Mouse (Mus musculus) E14TG2a.4 (cell line): Measurements from ENCODE around the gene Syne1.

Source experiments
- H3K27me3 ChIP-seq: 2 replicates; pipeline ENCODE4 v1.6.1; 2014; ENCODE audit warnings: low read length, control low read depth; ENCODE audit not compliant: insufficient read depth
- H3K36me3 ChIP-seq: 2 replicates; pipeline ENCODE4 v1.6.1; 2014; ENCODE audit warnings: low read length, control low read depth; ENCODE audit not compliant: insufficient read depth
- H3K4me1 ChIP-seq: replicated peaks from 2 replicates; pipeline ENCODE4 v1.6.1; 2014; ENCODE audit warnings: low read depth, low read length, control low read depth
- H3K4me3 ChIP-seq: replicated peaks from 2 replicates; pipeline ENCODE4 v1.5.1; 2014; ENCODE audit warnings: mild to moderate bottlenecking, low read length
- H3K9me3 ChIP-seq: 2 replicates; pipeline ENCODE4 v1.6.1; 2014; ENCODE audit warnings: low read length, control low read depth
- CTCF ChIP-seq: conservative IDR thresholded peaks from 2 replicates; pipeline ENCODE4 v1.5.1; 2014; ENCODE audit warnings: low read length
- NANOG ChIP-seq: IDR thresholded peaks from 2 replicates; pipeline ENCODE4 v1.6.1; 2014; ENCODE audit warnings: borderline replicate concordance, low read length, mixed read lengths
- POU5F1 ChIP-seq: IDR thresholded peaks from 2 replicates; pipeline ENCODE4 v1.6.1; 2014; ENCODE audit warnings: low read length, borderline replicate concordance

The Syne1 gene

DNA sequence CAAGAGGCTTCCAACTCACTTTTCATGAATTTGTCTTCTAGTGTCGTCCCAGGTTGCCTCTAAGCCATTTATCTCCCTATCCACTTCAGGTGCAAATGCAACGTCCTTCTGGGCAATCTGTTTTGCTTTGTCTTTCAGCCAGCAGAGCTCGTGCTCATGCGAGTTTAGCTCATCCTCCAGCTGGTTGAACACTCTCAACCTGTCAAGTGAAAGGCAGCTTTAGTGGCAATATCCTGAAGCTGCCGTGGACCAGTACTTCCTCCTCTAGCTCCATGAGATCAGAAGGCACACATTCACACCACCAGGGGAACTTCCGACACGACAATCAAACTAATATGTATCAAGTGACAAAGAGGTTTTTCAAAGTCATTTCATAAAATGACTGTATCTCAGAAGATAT, 228.7 kb downstream of the Syne1 start:
- Histone ChIP-seq H3K36me3 (no peaks in the 10 kb centered on the region), H3K9me3 (no peaks in the 10 kb centered on the region), H3K27me3 (no peaks in the 10 kb centered on the region), H3K4me1 (peaks cover 5% of the 10 kb centered on the region; the same call in 1 of the 2 replicates), H3K4me3 (no peak overlapping the region)
- TF ChIP-seq POU5F1: no peak
- no peak for TF ChIP-seq CTCF
- TF ChIP-seq NANOG: no peak

DNA sequence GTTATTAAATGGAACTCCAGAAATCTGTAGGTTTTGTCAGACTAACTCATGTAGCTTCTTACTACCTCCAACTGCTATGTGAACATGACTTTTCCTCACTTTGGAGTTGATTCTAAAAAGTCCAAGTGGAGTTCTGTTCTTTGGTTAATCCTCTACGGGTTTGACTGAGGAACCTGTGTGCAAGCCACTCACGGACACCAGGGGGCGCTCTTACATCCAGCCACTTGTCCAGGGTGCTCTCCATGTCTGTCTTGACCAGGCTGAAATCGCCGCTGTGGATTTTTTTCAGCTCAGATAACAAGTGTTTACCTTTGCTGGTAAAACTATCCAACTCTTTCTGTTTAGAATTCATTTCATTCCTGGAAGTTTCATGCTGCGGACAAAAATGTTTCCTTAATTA, 233.7 kb downstream of the Syne1 start:
- H3K27me3 ChIP-seq: no peaks in the 10 kb centered on the region
- TF ChIP-seq POU5F1 (no peak), NANOG (no peak), CTCF (peak; percentile 94)

DNA sequence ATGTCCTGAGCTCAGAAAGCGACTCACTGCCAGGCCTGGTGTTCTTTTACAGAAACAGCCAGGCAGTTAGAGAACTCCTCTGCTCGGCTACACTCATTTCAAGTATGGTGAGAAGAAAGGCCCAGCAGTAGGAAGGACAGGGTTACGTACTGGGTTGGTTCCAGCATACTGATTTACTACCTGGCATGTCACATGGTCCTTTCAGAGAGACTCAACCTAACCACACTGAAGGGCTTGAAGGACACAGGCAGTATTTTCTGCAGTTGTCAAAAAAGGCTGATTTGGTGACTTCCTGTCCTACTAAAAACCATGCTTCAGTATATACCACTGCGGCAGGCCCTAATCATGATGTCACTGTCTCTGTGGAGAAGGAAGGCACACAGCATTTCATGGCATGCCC, 238.8 kb downstream of the Syne1 start:
- peaks cover 12% of the 10 kb centered on the region for H3K4me1 ChIP-seq
- H3K36me3 ChIP-seq: no peaks in the 10 kb centered on the region
- no peak for TF ChIP-seq NANOG
- no peak for TF ChIP-seq CTCF
- no peak for TF ChIP-seq POU5F1
- no peaks in the 10 kb centered on the region for H3K27me3 ChIP-seq
- H3K9me3 ChIP-seq: no peaks in the 10 kb centered on the region
- no peak overlapping the region for H3K4me3 ChIP-seq

More for the DNA sequence above, 233.7 kb downstream of the Syne1 start:
- Histone ChIP-seq H3K9me3 (no peaks in the 10 kb centered on the region), H3K4me3 (no peak overlapping the region), H3K4me1 (peaks cover 4% of the 10 kb centered on the region; the same call in 1 of the 2 replicates), H3K36me3 (no peaks in the 10 kb centered on the region)

DNA sequence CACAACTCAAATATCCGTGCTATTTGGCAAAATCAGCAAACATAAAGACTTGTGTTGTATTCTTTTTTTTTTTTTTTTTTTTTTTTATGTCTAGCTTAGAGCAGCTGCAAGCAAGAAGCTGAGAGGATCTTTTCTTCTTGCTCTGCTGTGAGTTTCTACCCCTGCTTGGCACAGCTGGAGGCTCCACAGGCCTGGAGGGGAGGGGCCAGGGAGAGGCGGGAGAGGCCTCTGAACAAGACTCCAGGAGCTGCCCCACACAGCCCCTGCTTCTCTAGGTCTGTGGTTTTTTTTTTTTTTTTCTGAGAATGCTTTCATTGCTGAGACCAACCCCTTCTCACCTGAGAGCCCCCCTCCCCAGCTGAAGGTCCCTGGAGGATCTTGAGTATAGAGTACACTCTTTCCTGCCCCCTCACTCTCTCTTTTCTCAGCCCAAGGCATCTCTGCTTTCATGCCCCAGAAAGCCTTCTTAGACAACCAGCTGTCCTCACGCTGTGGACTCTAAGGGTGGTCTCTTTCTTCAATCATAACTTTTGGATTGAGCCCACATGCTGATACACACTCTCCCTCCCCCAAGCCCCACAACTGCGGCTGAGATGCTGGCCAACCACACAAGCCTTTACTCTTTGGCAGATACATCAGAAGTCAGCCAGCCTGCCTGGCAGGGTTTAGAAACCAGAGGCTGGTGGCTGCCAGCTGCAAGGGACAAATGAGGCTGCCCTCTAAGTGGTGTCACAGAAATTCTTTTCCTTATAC, 241.1 kb downstream of the Syne1 start:
- peaks cover 12% of the 10 kb centered on the region for H3K4me1 ChIP-seq
- H3K9me3 ChIP-seq: no peaks in the 10 kb centered on the region
- H3K27me3 ChIP-seq: no peaks in the 10 kb centered on the region
- TF ChIP-seq POU5F1 (no peak), CTCF (no peak), NANOG (no peak)
- H3K4me3 ChIP-seq: no peak overlapping the region
- H3K36me3 ChIP-seq: no peaks in the 10 kb centered on the region

DNA sequence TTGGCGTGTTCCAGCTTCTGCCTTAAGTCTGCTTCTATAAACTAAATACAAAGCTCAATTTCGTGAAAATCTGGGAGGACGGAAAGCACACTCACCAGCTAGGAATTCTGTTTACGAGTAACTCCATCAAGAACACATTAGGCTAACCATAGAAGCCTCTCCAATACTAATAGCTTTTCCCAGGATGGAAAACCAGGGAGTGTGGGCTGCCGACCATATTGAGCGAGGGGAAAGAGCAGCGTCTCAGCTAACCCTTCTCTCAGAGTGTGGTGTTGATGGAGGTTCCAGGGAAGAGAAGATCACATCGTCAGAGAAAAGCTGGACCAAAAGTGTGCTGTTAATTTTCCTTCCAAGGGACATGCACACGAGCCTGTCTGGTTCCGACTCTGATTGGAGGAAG, 241.9 kb downstream of the Syne1 start:
- H3K27me3 ChIP-seq: no peaks in the 10 kb centered on the region
- peaks cover 12% of the 10 kb centered on the region for H3K4me1 ChIP-seq
- no peaks in the 10 kb centered on the region for H3K36me3 ChIP-seq
- H3K4me3 ChIP-seq: no peak overlapping the region
- TF ChIP-seq NANOG (no peak), CTCF (no peak), POU5F1 (no peak)
- no peaks in the 10 kb centered on the region for H3K9me3 ChIP-seq

DNA sequence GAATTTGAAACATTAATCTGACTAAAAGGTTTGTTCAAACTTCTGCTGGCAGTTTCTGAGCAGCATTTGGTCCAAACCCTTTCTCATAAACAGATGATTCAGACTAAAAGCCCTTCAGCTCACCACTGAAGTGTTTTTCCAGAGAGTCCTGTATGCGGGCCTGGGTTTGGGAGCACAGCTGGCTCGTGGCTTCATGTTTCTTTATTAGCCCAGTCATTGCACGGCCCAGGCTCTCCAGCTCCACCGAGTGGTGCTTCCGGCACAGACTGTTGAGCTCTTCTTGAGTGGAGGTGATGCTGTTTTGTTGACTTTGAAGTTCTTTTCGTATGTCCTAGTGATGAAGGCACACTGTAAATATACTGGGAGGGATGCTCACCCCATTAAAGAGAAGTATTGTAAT, 245.7 kb downstream of the Syne1 start:
- no peaks in the 10 kb centered on the region for H3K36me3 ChIP-seq
- TF ChIP-seq NANOG (no peak), POU5F1 (no peak), CTCF (no peak)
- peaks cover 10% of the 10 kb centered on the region for H3K4me1 ChIP-seq
- no peaks in the 10 kb centered on the region for H3K27me3 ChIP-seq
- H3K4me3 ChIP-seq: no peak overlapping the region
- H3K9me3 ChIP-seq: no peaks in the 10 kb centered on the region

DNA sequence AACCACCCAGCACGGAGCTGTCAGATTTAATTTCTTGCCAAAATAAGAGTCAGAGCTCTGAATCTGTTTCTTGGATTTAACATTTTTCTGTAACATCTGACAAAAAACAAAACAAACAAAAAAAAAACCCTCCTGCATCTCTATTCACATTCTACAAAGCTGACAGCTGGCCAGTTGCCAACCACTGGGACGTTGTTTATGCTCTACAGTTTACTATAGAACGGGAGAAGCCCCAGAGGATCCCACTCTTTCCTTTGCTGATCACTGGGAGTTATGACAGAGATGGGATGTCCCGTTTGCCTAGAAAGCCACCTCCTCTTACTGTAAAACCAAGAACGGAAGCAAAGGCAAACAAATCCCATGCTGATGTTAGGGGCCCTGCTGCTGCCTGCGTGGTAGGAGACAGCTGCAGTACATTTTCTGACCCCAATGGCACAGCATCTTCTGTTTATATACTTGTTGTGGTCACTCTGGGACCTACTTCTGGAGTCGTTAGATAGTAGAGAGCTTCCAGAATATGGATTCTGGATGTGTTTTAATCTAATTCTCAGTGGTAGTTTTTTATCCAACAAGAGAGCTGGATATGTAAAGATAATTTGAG, 255.9 kb downstream of the Syne1 start:
- H3K4me3 ChIP-seq: no peak overlapping the region
- no peaks in the 10 kb centered on the region for H3K27me3 ChIP-seq
- no peak for TF ChIP-seq NANOG
- no peak for TF ChIP-seq POU5F1
- TF ChIP-seq CTCF: no peak
- no peaks in the 10 kb centered on the region for H3K4me1 ChIP-seq
- H3K9me3 ChIP-seq: no peaks in the 10 kb centered on the region
- H3K36me3 ChIP-seq: no peaks in the 10 kb centered on the region

DNA sequence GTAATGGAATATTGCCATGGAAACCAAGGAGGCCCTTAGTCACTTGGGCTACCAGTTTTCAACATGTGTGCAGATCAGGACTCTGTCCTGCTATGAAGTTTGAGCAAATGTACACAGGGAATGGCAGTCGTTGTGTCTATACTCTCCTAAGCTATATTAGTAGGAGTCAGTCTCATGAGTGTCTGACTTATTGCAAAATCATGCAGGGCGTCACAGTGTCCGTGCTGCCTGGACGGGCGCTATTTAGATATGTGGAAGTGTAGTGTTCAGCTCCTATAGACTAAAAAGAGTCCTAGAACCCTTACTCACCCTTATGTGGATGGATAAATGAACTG, 261.7 kb downstream of the Syne1 start:
- Histone ChIP-seq H3K4me1 (peaks cover 8% of the 10 kb centered on the region; the same call in 1 of the 2 replicates), H3K9me3 (no peaks in the 10 kb centered on the region), H3K36me3 (no peaks in the 10 kb centered on the region), H3K4me3 (no peak overlapping the region), H3K27me3 (no peaks in the 10 kb centered on the region)
- TF ChIP-seq CTCF (no peak), POU5F1 (no peak), NANOG (no peak)
